Mouse (Mus musculus) stomach, embryonic 14.5 days (tissue): ENCODE data around the gene Elob. TPM values are rescaled to one million over a fixed set of nuclear protein-coding genes. Genes with fewer than 3 reads are reported as not detected.
A peak's percentile ranks its signal among the peaks of the same experiment; 100 is the strongest.

Source experiments
- ATAC-seq: fragments of 200-750 bp; cut with Nextera tagmentation; 2 replicates; pipeline ENCODE4 v1.8.0; 2017; ENCODE audit warnings: low read depth, moderate TSS enrichment; ENCODE audit not compliant: insufficient number of reproducible peaks, insufficient read depth, low FRiP score
- H3K27ac ChIP-seq: fragments of 300-500 bp; sonication (generic); 2 replicates; pipeline ENCODE4 v1.5.1; 2014; ENCODE audit warnings: mild to moderate bottlenecking, low read length, moderate library complexity, mixed read lengths
- H3K27me3 ChIP-seq: fragments of 300-500 bp; sonication (generic); 2 replicates; pipeline ENCODE4 v1.6.1; 2014; ENCODE audit warnings: low read length, control low read depth, mixed read lengths; ENCODE audit not compliant: control insufficient read depth, insufficient read depth
- H3K36me3 ChIP-seq: fragments of 300-500 bp; sonication (generic); 2 replicates; pipeline ENCODE4 v1.6.1; 2014; ENCODE audit warnings: mild to moderate bottlenecking, control low read depth, low read length, moderate library complexity, mixed read lengths; ENCODE audit not compliant: control insufficient read depth, insufficient read depth
- H3K4me1 ChIP-seq: fragments of 300-500 bp; sonication (generic); 2 replicates; pipeline ENCODE4 v1.6.1; 2014; ENCODE audit warnings: low read length, control low read depth, mixed read lengths; ENCODE audit not compliant: control insufficient read depth, insufficient read depth
- H3K4me2 ChIP-seq: fragments of 300-500 bp; sonication (generic); replicated peaks from 2 replicates; pipeline ENCODE4 v1.6.1; 2014; ENCODE audit warnings: low read depth, low read length, control low read depth
- H3K4me3 ChIP-seq: fragments of 300-500 bp; sonication (generic); 2 replicates; pipeline ENCODE4 v1.5.1; 2014; ENCODE audit warnings: low read depth, low read length, control low read depth
- H3K9ac ChIP-seq: fragments of 300-500 bp; sonication (generic); replicated peaks from 2 replicates; pipeline ENCODE4 v1.6.1; 2014; ENCODE audit warnings: low read depth, mild to moderate bottlenecking, control low read depth, low read length, moderate library complexity, mixed read lengths
- H3K9me3 ChIP-seq: fragments of 300-500 bp; sonication (generic); 2 replicates; pipeline ENCODE4 v1.6.1; 2016; ENCODE audit warnings: low read depth, low read length, control low read depth; ENCODE audit not compliant: control insufficient read depth
- WGBS: fragments of 180-500 bp; shearing (Covaris S2); extraction: QIAGEN DNeasy Blood & Tissue Kit; methylation state at CpG from one replicate; pipeline ENCODE4 v1.1.7; 2014; 5-methylcytosine and 5-hydroxymethylcytosine counted together
- microRNA-seq: library from miRNA; unstranded; fragments of <30 nt; microRNA quantifications from one replicate; pipeline ENCODE4, GENCODE M21; 2016
- polyA plus RNA-seq: library from polyadenylated mRNA; unstranded; fragments of >200 nt; fragmentation: Nextera tagmentation; extraction: Ambion mirVana; gene quantifications from 2 replicates; pipeline ENCODE4 v1.2.1, GENCODE M21; 2014

The Elob gene
- polyA plus RNA-seq, 1 experiment from 2014 or later = 1,209 TPM

DNA sequence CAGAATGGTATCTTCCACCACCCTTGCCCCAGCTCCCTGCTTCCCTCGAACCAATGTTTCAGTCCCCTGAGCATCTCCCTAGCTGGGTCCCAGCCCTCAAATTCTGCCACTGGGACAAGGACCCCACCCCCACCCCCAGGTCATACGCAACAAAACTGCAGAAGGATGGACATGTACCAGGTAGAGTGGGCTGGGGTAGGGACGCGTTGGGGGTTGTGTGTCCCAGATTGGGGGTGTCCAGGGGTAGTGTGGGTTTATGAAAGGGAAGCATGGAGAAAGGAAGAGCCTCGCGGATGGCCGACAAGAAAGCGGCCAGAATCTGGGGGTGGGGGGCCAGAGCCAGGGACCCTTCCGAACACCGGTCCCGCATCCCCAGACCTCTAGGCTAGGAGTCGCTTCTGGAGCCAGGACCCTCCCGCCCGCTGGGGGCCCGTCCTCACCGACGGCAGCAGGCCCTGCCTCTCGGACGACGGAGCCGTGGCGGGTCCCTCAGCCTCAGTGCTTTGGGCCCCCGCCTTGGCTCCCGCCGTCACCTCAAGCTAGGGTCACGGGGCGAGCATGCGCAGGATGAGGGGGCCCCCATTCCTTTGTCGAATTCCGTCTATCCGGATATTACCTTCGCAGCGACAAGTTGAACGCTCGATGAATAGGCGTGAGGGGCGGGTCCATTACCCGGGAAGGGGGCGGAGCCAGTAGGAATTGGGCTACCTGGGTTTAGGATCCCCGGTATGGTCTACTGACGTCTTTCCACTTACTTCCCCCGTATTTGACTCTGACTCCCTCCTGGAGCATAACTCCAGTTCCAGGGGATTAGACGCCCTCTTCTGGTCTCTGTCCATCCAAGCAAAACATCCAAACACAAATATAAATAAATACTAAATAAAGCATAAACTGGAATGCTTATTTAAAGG is 43.1 kb downstream of the Elob start, which contains the start of gene Flywch2:
TSS of gene Flywch2 (minus strand) at position 521 of the 911 bp plus-strand sequence.
- H3K27ac ChIP-seq = 0 out of 2 replicates have a peak within 1 kb of the TSS, but pooled peaks have one; percentile 21

DNA sequence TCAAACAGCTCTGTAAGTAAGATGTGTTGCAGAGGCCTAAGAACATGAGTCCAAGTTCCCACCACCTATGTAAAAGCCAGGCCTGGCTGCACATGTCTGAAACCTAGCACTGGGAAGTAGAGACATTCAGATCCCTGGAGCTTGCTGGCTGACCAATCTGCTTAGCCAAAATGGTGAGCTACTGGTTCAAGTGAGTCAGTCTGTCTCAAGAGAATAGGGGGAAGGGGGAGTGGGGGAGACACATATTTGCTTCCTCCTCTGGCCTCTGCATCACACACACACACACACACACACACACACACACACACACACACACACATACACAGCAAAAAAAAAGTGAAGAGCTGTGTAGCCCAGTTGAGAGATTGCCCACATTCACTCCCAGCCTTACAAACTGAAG is 45.6 kb downstream of the Elob start:
- Histone ChIP-seq H3K27ac (no peak overlapping the region), H3K4me3 (no peak overlapping the region), H3K9ac (no peak overlapping the region), H3K27me3 (no peaks in the 10 kb centered on the region), H3K36me3 (no peaks in the 10 kb centered on the region), H3K4me1 (0 out of 2 replicates have a peak, but pooled peaks cover 2% of the 10 kb centered on the region), H3K4me2 (no peak overlapping the region), H3K9me3 (no peaks in the 10 kb centered on the region)
- ATAC-seq = no peak

More for the DNA sequence above, 43.1 kb downstream of the Elob start, which contains the start of gene Flywch2:
- 3% methylated on average over 40 of the region's 43 CpGs for WGBS
- peak within 1 kb of the TSS; percentile 85 for H3K4me2 ChIP-seq
- H3K36me3 ChIP-seq = no peaks in the 10 kb centered on the region
- peak; percentile 68 for ATAC-seq
- H3K4me1 ChIP-seq = peaks cover 11% of the 10 kb centered on the region
- H3K9ac ChIP-seq = peak within 1 kb of the TSS; percentile 53
- H3K9me3 ChIP-seq = no peaks in the 10 kb centered on the region
- no peaks in the 10 kb centered on the region for H3K27me3 ChIP-seq
- peak within 1 kb of the TSS; percentile 58 for H3K4me3 ChIP-seq

DNA sequence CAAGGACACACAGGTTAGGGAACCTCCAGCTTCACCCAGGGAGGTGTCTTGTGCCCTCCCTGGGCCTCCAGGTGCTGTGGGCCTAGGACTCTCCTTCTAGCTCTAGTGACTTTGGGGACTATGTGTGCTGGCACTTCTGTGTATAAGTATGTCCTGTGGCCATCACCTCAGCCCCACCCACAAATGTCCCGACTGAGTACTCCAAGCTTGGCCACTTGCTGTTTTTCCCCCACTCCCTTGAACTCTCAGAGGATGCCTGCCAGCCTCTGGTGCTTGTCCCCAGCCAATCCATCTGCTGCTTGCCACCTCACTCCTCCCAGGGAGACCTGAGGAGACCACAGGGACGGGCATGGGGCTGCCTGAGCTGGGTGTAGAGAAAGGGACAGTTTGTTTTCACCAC is 50.5 kb downstream of the Elob start:
- no peak overlapping the region for H3K27ac ChIP-seq
- WGBS = 65% methylated on average over 2 of the region's 2 CpGs
- H3K9me3 ChIP-seq = no peaks in the 10 kb centered on the region
- no peaks in the 10 kb centered on the region for H3K4me1 ChIP-seq
- H3K4me2 ChIP-seq = no peak overlapping the region
- no peaks in the 10 kb centered on the region for H3K27me3 ChIP-seq
- H3K4me3 ChIP-seq = no peak overlapping the region
- H3K9ac ChIP-seq = no peak overlapping the region
- no peaks in the 10 kb centered on the region for H3K36me3 ChIP-seq
- no peak for ATAC-seq

- Histone ChIP-seq H3K4me3 (no peak overlapping the region), H3K9ac (no peak overlapping the region), H3K36me3 (no peaks in the 10 kb centered on the region), H3K4me1 (no peaks in the 10 kb centered on the region), H3K4me2 (no peak overlapping the region), H3K27ac (no peak overlapping the region), H3K9me3 (no peaks in the 10 kb centered on the region), H3K27me3 (no peaks in the 10 kb centered on the region)
- no peak for ATAC-seq
- 82% methylated on average over 2 of the region's 2 CpGs for WGBS
Observed at GRCm38 (mm10) chr17:23777141-23777540, 51.8 kb downstream of the Elob start.

DNA sequence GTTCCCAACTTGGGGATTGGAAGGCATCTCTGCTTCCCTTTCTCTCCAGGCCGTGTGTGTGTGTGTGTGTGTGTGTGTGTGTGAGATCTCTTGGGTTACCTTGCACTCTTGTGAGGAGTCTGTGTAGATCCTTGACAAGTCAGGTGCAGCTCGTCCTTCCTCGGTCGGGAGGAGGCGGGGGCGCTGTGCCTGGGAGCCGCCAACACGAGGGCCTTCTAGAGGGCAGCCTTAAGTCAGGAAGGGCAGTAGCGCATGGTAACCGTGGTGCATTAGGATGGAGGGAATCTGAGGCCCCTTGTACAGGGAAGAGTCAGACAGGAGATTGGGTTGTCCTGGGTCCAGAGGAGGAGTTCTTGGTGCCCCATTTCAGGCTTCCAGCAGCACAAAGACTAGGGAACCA is 52.7 kb downstream of the Elob start:
- Histone ChIP-seq H3K9me3 (no peaks in the 10 kb centered on the region), H3K4me2 (no peak overlapping the region), H3K9ac (no peak overlapping the region), H3K4me3 (no peak overlapping the region), H3K27me3 (no peaks in the 10 kb centered on the region), H3K36me3 (no peaks in the 10 kb centered on the region), H3K4me1 (no peaks in the 10 kb centered on the region), H3K27ac (no peak overlapping the region)
- WGBS = 75% methylated on average over 10 of the region's 10 CpGs
- no peak for ATAC-seq

Small RNAs within 50 kb of the gene (microRNA-seq; reads per million reads assigned to microRNA genes)
- 0.78 reads per million for gene Mir5125

Other genes with a start within 250 kb of the Elob start
- 13.6 and 15.7 TPM in 2 replicates for gene Zfp13, start 229.6 kb downstream of the Elob start, polyA plus RNA-seq
- gene Zscan10, start 228.3 kb downstream of the Elob start, polyA plus RNA-seq = 0.10 TPM in 1 of 2 replicates, not detected in the other
- 0.74 and 0.77 TPM in 2 replicates for gene Mmp25, start 183.9 kb downstream of the Elob start, polyA plus RNA-seq
- gene Bicdl2, start 168.6 kb downstream of the Elob start, polyA plus RNA-seq = 2.4 and 3.1 TPM in 2 replicates
- gene Hcfc1r1, start 155.5 kb downstream of the Elob start, polyA plus RNA-seq = 110 TPM in 2 replicates
- 36.5 and 40.0 TPM in 2 replicates for gene Thoc6, start 155.3 kb downstream of the Elob start, polyA plus RNA-seq
- 18.0 and 20.7 TPM in 2 replicates for gene Tnfrsf12a, start 151.7 kb downstream of the Elob start, polyA plus RNA-seq
- gene Cldn6, start 149.9 kb downstream of the Elob start, polyA plus RNA-seq = 149 and 158 TPM in 2 replicates
- 2.9 and 3.0 TPM in 2 replicates for gene Cldn9, start 145.1 kb downstream of the Elob start, polyA plus RNA-seq
- gene 1520401A03Rik, start 106.4 kb downstream of the Elob start, polyA plus RNA-seq = 0.20 TPM in 1 of 2 replicates, not detected in the other
- 54.8 and 55.9 TPM in 2 replicates for gene Pkmyt1, start 102.8 kb downstream of the Elob start, polyA plus RNA-seq
- gene Paqr4, start 88.3 kb downstream of the Elob start, polyA plus RNA-seq = 24.7 and 25.2 TPM in 2 replicates
- 0.45 and 0.69 TPM in 2 replicates for gene Kremen2, start 83.3 kb downstream of the Elob start, polyA plus RNA-seq
- 54.3 and 57.3 TPM in 2 replicates for gene Flywch1, start 57.5 kb downstream of the Elob start, polyA plus RNA-seq
- 29.0 and 31.0 TPM in 2 replicates for gene Flywch2, start 43.1 kb downstream of the Elob start, polyA plus RNA-seq
- gene Srrm2, start 38.6 kb downstream of the Elob start, polyA plus RNA-seq = 513 and 521 TPM in 2 replicates
- not detected in 2 replicates for gene Prss33, start 6.9 kb upstream of the Elob start, polyA plus RNA-seq
- 1.1 and 1.6 TPM in 2 replicates for gene Prss32, start 14.7 kb upstream of the Elob start, polyA plus RNA-seq
- 1.1 and 2.3 TPM in 2 replicates for gene Prss41, start 15.0 kb upstream of the Elob start, polyA plus RNA-seq
- gene Prss21, start 38.9 kb upstream of the Elob start, polyA plus RNA-seq = not detected in 2 replicates
- gene Dcpp1, start 51.7 kb upstream of the Elob start, polyA plus RNA-seq = not detected in 2 replicates
- gene Dcpp2, start 51.7 kb upstream of the Elob start, polyA plus RNA-seq = not detected in 2 replicates
- not detected in 2 replicates for gene Dcpp3, start 88.3 kb upstream of the Elob start, polyA plus RNA-seq
- gene Sbp, start 112.5 kb upstream of the Elob start, polyA plus RNA-seq = not detected in 2 replicates
- not detected in 2 replicates for gene Sbpl, start 126.1 kb upstream of the Elob start, polyA plus RNA-seq
- not detected in 2 replicates for gene Prss30, start 151.4 kb upstream of the Elob start, polyA plus RNA-seq
- gene Prss22, start 169.0 kb upstream of the Elob start, polyA plus RNA-seq = 1.9 and 3.1 TPM in 2 replicates
- gene Prss27, start 209.0 kb upstream of the Elob start, polyA plus RNA-seq = 0.20 and 0.46 TPM in 2 replicates
- 58.1 and 61.0 TPM in 2 replicates for gene Kctd5, start 244.3 kb upstream of the Elob start, polyA plus RNA-seq